Mouse (Mus musculus): ENCODE measurements around the gene Klk1b27. TPM values are rescaled to one million over a fixed set of nuclear protein-coding genes. Genes with fewer than 3 reads are reported as not detected.

Klk1b27 gene
- total RNA-seq (2023), result not detected in 4 replicates

DNA sequence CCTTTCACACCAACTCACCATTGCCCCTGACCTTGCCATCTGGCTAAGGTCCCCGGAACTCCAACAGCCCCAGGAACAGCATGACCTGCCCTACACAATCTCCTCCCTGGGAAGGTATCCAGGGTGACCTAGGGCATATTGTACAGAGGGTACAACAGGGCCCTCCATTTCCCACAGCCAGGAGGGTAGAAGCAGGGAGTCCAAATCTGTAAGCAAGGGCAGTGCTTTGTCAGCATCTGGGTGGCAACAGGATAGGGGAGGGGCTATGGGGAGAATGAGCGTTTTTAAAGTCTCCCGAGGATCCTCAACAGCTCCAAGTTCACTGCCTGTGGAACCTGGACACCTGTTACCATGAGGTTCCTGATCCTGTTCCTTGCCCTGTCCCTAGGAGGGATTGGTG lies at the start of gene Klk1b27:
Gene Klk1b27, plus strand, starts transcription at position 301 of the 400 bp plus-strand sequence.

DNA sequence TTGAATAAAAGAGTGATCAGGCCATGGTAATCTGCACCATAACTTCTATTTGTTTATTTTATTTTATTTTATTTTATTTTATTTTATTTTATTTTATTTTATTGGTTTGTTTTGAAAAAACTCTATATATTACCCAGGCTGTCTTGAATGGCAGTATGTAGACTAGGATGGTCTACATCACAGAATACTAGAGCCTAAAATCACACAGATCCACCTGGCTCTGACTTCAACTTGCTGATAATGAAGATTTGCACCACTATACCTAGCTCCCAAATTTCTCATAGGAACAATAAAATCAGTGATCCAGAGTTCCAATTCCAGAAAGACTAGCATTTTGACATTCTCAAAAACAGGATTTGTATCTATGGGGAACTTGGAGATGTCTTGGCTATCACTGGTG lies 40.2 kb upstream of the Klk1b27 start, which contains the start of gene Klk1b26:
Gene Klk1b26, plus strand, starts transcription at position 301 of the 400 bp plus-strand sequence.

DNA sequence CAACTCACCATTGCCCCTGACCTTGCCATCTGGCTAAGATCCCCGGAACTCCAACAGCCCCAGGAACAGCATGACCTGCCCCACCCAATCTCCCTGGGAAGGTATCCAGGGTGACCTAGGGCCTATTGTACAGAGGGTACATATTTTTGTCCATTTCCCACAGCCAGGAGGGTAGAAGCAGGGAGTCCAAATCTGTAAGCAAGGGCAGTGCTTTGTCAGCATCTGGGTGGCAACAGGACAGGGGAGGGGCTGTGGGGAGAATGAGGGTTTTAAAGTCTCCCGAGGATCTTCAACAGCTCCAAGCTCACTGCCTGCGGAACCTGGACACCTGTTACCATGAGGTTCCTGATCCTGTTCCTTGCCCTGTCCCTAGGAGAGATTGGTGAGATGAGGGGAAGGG lies 49.9 kb downstream of the Klk1b27 start, which contains the start of gene Klk1b21:
Gene Klk1b21, plus strand, starts transcription at position 301 of the 400 bp plus-strand sequence.

Other genes with a start within 250 kb of the Klk1b27 start
- gene Klk7, start 241.0 kb upstream of the Klk1b27 start, total RNA-seq (2023), result not detected in 4 replicates
- gene Klk6, start 227.8 kb upstream of the Klk1b27 start, total RNA-seq (2023), result not detected in 4 replicates
- gene Klk5, start 210.3 kb upstream of the Klk1b27 start, total RNA-seq (2023), result not detected in 4 replicates
- gene Klk4, start 171.1 kb upstream of the Klk1b27 start, total RNA-seq (2023), result not detected in 4 replicates
- gene Klk15, start 118.5 kb upstream of the Klk1b27 start, total RNA-seq (2023), result not detected in 4 replicates
- gene Klk1b8, start 101.6 kb upstream of the Klk1b27 start, total RNA-seq (2023), result not detected in 4 replicates
- gene Klk1b1, start 85.5 kb upstream of the Klk1b27 start, total RNA-seq (2023), result not detected in 4 replicates
- gene Klk1b9, start 76.2 kb upstream of the Klk1b27 start, total RNA-seq (2023), result not detected in 4 replicates
- not detected in 4 replicates for gene Klk1b11, start 56.4 kb upstream of the Klk1b27 start, total RNA-seq (2023)
- not detected in 4 replicates for gene Klk1b26, start 40.1 kb upstream of the Klk1b27 start, total RNA-seq (2023)
- gene Klk1b21, start 50.0 kb downstream of the Klk1b27 start, total RNA-seq (2023), result not detected in 4 replicates
- not detected in 4 replicates for gene Klk1b22, start 60.4 kb downstream of the Klk1b27 start, total RNA-seq (2023)
- not detected in 4 replicates for gene Klk1b16, start 84.5 kb downstream of the Klk1b27 start, total RNA-seq (2023)
- not detected in 4 replicates for gene Klk1b24, start 135.9 kb downstream of the Klk1b27 start, total RNA-seq (2023)
- gene Klk1b3, start 145.9 kb downstream of the Klk1b27 start, total RNA-seq (2023), result not detected in 4 replicates
- gene Klk1b4, start 155.1 kb downstream of the Klk1b27 start, total RNA-seq (2023), result not detected in 4 replicates
- gene Klk1b5, start 163.7 kb downstream of the Klk1b27 start, total RNA-seq (2023), result not detected in 4 replicates
- 0.63 TPM in 1 of 4 replicates, not detected in the others for gene Klk1, start 173.1 kb downstream of the Klk1b27 start, total RNA-seq (2023)
- not detected in 4 replicates for gene Gm36864, start 183.9 kb downstream of the Klk1b27 start, total RNA-seq (2023)
- gene 1700028J19Rik, start 194.4 kb downstream of the Klk1b27 start, total RNA-seq (2023), result 0.81 to 2.1 TPM (median 1.7 TPM) in 4 replicates
- 172 to 193 TPM (median 186 TPM) in 4 replicates for gene 2410002F23Rik, start 194.4 kb downstream of the Klk1b27 start, total RNA-seq (2023)
- not detected in 4 replicates for gene Acp4, start 205.1 kb downstream of the Klk1b27 start, total RNA-seq (2023)
- gene Gm15517, start 209.2 kb downstream of the Klk1b27 start, total RNA-seq (2023), result not detected in 4 replicates

Measured in B cell, adult 62 days (primary cell).